Mouse (Mus musculus): ENCODE measurements around the gene Pirb.
"Not testable (repeated sequence)": the region's sequence is repeated elsewhere in the genome, so short reads cannot be mapped to it uniquely, and the experiment has no call there.

Gene Pirb

DNA sequence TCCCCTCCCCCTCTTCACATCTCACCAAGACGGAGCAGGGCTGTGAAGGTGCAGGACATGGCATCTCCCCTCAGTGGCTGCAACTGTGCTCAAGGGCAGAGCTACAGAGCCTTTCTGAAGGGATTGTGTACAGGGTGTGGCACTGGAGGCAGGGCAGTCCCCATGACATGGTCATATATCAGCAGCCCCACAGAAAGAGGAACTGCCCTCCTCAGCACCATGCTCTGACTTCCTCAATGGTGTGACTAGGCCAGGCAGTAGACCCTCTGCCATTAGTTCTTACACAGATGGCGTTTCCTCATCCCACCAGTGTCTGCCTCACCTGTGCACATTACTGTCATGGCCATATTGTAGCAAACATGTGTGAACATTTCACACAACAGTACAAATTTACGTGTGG, at the start of gene Pirb:
Gene Pirb (minus strand): TSS at position 124 of the 400 bp plus-strand sequence.
- not testable (repeated sequence) for DNase-seq (ENCODE audit: low read depth, low spot score)

DNA sequence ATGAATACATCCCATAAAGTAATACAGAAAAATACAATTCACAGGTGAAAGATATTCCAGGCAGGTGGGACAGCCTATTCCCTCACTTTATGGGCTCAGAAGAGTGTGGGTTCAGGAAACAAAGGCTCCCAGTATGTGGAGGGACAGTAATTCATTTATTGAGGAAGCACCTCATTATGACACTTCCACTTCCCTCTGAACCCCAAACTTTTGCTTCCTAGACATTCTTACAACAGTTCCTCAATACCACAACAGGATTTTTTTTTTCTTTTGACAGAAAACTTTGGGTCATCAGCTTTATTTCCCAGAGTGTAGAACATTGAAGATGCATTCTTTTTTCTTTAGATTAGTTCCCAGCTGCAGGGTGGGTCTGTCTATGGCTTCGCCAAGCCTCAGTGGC, 12.5 kb upstream of the Pirb start:
- not testable (repeated sequence) for DNase-seq (ENCODE audit: low read depth, low spot score)

DNA sequence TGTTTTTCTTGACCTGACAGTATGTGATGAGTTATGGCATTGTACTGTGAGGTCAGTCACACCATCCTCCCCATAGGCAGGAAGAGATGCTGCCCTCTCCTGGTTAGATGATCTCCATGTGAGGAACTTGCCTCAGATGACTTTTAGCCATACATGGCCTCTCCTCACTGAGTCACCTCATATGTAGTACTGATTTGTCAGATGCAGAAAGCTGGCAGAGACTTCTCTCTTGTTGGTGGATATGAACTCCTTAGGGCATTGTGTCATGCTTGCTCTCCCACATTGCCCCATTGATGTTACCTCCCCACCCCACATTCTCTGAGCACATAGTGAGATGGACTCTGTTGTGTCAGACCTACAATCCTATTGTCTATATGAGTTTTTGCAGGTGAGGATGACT, 5.3 kb upstream of the Pirb start:
- DNase-seq (ENCODE audit: low read depth, low spot score) = not testable (repeated sequence)

DNA sequence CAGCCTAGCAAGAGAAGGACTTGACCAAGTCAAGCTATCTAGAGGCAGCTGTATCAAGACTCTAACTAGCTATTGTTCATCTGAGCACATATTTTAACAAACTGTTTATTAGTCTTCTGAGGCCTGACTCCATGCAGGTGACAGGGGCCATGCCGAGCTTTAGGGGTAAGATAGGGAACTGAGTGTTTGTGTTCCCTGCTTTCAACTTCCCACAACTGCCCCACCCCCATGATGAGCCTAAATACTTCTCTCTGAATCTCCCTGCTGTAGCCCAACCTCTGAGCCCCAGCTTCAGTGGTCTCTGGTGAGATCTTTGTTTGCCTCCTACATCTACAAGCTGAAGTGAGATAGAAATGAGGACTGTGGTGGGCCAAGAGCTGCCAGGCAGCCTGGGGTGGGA, 4.9 kb downstream of the Pirb start:
- DNase-seq (ENCODE audit: low read depth, low spot score) = no peak

DNA sequence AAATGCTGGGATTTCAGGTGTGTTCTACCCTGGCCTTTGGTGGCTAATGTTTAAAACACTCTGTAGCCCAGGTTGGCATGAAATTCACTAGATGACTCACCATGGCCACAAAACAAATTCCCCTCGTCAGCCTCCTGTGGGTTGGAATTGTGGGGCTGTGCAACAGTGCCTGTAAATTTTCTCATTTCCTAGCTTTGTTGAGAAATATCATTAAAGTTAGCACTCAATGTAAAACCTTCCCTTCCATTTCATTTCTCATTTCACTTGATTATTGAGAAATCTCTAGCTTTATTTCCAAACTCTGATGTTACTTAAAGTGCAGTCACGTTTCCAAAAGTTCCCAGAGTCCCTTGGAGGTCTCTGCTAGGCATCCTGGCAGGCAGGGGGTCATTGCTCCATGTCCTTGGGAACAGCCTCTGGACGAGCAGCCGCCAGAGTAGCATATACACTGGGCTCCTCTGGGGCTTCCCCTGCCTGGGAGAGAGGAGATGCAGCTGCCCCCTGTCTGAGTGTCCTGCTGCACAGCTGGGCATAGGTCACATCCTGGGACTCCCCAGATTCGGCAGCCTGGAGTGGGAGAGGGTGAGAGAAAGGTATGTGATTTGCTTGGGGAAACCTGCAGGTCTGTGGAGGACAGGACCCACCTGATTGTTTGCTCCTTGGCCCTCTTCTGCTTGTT, 7.8 kb downstream of the Pirb start:
- no peak for DNase-seq (ENCODE audit: low read depth, low spot score)

DNA sequence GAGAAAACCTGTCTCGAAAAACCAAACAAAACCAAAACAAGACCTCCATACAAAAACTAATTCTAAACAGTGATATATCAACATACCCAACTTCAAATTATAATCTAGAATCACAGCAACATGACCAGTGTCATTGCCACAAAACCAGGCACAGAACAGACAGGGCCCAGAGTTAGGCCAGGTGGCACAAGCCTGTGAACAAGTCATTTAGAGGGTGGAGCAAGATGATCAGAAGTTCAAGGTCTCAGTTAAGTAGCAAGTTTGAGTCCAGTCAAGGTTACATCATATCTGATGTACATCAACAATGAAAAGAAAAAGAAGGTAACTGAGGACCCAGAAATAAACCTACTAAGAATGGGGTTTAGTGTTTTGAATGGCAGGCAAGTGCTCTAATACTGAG, 11.2 kb downstream of the Pirb start:
- no peak for DNase-seq (ENCODE audit: low read depth, low spot score)

DNA sequence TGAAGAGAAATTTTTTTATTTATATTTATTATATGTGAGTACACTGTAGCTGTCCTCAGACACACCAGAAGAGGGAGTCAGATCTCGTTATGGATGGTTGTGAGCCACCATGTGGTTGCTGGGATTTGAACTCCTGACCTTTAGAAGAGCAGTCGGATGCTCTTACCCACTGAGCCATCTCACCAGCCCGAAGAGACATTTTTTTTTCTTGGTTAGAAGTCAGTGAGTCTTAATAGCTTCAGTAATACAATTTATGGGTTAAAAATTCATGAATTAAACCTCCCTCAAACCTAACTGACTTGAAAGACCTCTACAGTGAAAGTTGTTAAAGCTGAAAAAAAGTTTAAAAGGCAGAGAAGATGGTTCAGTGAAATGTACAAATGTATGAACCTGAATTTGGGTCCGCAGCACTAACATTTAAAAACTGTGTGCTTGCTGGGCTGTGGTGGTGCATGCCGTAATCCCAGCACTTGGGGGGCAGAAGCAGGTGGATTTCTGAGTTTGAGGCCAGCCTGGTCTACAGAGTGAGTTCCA, 11.7 kb downstream of the Pirb start:
- not testable (repeated sequence) for DNase-seq (ENCODE audit: low read depth, low spot score)

DNA sequence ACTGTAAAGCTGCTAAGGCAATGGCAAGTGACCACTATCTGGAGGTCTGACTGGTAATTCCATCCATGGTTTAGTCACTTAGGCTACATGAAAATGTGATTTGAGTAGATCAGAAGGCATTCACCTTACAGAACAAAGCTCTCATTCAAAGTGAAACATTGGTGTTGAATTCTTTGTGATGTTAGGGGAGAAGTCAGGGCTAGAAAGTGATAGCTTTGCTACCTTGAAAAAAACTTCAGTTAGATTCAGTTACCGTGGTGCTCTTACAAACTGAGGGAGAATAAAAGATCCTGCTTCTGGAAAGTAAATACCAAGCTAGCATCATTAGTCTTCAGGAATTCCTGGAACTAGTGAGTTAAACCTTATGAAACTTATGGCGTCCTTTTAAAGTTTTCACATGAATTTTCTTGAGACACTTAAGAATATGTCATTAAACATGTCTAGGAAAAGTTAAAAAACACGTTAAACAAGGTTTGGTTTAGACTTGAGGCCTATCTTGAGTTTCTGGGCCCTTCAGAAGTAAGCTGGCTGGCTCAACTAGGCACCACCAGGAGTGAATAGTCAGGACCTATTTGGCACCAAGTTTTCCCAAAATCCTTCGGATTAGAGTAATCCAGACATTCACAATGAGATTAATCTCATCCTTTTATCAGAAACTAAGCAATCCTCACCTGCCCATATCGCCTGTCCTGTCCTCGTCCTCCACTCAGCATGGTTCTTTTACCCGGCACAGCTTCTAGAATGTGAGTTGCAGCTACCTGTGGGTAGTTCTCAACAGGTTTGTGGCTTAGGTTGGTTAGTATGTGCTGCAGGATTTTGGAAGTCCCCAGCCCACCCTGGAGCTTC, 12.4 kb downstream of the Pirb start:
- no peak for DNase-seq (ENCODE audit: low read depth, low spot score)

DNA sequence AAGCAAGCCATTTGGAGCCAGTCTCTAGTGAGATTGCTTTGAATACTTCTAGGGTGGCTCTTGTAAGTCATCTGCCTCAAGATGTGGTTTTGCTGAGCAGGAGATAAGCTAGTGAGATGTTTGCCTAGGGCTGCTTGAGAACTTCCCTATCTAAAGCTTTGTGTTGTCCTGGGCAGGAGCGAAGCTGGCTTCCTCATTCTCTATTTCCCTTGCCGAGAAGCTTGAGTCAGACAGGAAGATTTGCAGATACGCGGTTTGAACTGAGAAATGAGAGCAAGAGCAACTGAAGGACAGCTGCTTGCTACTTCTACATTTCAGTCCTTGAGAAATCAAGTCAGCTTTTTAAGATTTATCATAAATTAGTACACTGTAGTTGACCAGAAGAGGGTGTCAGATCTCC, 13.2 kb downstream of the Pirb start:
- peak; percentile 31 for DNase-seq (ENCODE audit: low read depth, low spot score)

DNA sequence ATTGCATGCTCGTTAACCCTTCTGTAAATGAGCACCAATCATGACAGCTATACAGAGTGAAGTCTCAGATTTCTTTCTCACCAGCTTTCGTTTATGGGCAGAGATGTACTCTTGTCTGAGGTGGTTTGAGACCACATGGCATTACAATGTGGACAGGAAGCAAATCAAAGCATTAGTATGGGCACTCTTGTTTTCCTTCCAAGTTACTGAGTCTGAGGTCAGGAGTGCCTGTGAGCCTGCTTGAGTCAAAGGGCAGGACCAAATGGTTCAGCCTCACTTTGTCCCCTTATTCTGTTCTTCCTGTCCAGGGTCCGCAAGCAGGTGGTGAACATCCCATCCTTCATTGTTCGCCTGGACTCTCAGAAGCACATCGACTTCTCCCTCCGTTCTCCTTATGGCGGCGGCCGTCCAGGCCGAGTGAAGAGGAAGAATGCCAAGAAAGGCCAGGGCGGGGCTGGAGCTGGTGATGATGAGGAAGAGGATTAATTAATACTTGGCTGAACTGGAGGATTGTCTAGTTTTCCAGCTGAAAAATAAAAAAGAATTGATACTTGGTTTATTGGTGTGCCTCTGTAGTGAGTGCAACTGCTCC, 13.8 kb downstream of the Pirb start:
- DNase-seq (ENCODE audit: low read depth, low spot score) = no peak

DNA sequence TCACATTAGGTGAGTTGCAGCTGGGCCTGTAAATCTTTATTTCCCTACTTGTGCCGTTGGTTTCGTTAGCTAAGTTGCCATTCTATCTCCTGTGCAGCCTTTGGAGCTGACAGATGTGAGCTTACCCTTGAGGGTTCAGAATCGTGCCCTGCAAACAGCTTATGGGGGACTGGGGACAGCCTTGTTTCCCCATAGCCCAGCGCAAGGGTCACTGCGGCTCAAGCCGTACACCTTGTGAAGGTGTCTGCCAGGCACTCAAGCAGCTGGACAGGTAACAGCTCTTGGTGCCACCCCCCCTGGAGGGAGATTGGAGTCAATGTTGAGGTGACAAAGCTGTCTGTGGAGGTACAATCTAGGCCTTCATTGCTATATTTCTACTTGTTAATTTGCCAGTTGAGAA, 14.3 kb downstream of the Pirb start:
- no peak for DNase-seq (ENCODE audit: low read depth, low spot score)

DNA sequence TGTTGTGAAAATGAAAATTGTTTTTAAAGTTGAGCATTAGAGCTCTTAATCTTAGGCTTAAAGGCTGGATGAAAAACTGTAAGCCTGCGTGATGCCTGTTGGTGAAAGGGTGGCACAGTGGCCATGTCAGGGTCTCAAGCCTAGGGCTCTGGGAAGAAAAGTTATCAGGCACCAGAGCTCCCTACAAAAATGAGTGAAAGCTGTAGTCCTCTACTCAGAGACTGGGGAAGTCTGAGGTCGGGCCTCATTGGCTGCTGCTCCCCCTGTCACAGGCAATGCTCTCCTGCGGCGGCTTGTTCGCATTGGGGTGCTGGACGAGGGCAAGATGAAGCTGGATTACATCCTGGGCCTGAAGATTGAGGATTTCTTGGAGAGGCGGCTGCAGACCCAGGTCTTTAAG, 14.7 kb downstream of the Pirb start:
- not testable (repeated sequence) for DNase-seq (ENCODE audit: low read depth, low spot score)

DNA sequence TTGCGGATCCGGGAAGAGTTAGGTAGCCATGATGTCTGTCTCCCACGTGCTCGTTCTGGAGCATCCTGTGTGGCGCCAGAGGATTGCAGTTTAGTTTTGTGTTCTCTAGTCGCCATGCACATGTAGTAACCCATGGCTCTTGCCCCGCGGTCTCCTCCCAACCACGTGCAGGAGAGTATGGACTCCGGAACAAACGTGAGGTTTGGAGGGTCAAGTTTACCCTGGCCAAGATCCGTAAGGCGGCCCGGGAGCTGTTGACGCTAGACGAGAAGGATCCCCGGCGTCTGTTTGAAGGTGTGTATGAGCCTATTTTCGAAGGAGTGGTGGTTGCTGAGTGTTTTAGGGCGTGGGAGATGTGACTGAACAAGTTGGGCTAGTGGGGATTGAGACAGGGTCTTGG, 15.7 kb downstream of the Pirb start:
- DNase-seq (ENCODE audit: low read depth, low spot score) = no peak

DNA sequence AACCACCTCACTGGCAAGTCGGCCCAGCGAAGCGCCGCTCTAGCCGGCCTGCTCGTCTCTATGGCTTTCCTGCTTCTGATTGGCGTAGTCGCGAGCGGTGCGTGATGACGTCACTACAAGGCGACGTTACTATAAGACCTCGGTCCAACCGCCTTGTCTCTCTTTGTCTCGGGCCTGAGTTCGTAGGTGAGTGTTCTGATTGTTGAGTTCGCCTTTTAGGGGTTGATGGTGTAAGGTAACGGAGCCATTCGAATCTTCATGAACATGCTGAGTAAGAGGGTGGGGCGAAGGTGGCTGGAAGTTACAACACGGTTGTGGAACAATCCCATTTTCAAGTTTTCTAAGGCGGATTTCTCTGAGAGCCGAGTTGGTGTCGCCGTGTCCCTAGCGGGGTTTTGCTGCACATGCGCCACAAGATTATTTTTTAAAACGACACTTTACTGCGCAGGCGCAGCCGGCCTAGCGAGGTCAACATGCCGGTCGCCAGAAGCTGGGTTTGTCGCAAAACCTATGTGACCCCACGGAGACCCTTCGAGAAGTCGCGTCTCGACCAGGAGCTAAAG, 16.2 kb downstream of the Pirb start, which contains the start of gene Rps9:
Gene Rps9 (plus strand): TSS at position 115 of the 563 bp plus-strand sequence.
- peak; percentile 98 for DNase-seq (ENCODE audit: low read depth, low spot score)

DNA sequence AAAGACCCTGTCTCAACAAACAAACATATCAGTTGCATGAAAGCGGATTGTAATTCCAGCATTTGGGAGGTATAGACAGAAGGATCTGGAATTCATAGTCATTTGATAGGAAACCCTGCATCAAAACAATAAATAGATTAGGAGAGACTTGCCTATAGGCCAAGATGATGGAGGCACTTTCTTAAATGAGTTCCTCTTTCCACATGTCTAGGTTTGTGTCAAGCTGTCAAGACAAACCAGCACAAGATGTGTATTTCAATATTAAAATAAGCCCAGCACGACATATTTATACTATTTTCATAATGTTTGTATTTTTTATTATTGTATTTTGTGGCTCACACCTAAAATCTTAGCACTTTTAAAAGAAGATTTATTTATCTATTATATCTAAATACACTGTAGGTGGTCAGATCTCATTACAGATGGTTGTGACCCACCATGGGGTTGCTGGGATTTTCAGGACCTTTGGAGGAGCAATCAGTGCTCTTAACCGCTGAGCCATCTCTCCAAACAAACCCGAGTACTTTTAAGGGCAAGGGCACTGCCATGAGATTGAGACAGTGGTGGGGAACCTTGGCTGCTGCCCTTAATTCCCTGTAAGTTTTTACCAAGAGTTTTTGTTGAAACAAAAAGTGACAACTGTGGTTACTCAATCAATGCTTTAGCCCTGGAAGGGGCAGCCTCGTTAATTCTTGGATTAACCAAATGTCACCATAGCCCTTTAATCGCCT, 16.9 kb downstream of the Pirb start:
- no peak for DNase-seq (ENCODE audit: low read depth, low spot score)

DNA sequence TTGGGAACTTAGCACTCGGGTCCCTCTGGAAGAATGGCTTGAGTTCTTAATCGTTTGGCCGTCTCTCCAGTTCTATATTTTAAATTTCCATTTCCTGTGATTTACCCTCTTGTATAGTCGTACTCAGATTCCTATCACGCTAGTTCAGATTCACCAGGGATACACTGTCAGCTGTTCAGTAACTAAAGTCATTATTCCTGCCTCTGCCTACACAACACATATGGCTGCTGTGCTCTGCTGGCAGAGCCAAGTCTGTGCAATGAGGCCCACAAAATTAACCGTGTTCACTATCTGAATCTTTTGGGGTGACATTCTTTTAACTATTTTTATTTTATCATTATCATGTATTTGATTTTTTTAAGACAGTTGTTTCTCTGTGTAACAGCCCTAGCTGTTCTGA, 21.7 kb downstream of the Pirb start:
- peak; percentile 47 for DNase-seq (ENCODE audit: low read depth, low spot score)

DNA sequence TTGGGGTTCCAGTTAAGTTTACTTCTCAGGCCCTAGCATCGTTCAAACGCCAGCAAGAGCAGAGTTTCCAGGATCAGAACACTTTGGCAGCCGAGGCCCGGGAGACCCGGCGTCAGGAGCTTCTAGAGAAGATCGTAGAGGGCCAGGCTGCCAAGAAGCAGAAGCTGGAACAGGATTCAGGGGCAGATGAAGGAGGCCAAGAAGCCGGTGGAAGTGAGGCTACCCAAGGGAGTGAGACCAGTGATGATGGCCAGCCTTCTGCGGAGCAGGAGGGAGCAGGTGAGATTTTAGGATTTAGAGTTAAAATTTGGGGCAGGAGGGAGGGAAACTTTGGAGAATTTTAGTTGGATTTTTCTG, 25.3 kb downstream of the Pirb start:
- DNase-seq (ENCODE audit: low read depth, low spot score) = not testable (repeated sequence)

DNA sequence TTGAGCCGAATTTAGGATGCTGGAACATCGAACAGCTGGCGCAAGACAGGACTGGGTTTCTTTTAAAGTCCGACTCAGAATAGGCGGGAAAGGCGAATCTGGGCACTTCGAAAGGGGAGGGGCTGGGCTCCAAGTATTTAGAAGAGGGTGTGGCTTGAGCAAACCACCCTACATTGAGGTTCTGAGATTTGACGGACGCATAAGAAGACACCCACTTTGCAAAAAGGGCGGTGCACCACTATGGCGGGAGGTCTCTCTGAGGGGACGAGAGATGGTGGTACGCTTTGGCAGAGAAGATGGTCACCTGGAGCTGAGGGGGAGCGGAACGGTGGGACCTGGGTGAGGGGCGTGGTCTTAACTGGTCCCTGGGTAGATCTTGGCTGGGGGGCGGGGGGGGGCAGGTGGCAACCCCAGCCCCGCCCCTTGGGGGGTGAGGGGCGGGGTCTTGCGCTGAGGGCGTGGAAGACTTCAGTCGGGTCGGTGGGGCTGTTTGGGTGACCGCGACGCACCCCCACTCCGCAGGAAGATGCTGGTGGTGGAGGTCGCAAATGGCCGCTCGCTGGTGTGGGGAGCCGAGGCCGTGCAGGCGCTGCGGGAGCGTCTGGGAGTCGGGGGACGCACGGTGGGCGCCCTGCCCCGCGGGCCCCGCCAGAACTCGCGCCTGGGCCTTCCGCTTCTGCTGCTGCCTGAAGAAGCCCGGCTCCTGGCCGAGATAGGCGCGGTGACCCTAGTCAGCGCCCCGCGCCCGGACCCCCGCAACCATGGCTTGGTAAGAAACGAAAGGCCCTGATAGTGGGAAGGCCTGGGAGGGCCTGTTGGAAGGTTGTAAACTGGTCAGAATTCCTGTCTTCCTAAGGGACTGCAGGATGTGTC, 25.9 kb downstream of the Pirb start:
- peak; percentile 63 for DNase-seq (ENCODE audit: low read depth, low spot score)

DNA sequence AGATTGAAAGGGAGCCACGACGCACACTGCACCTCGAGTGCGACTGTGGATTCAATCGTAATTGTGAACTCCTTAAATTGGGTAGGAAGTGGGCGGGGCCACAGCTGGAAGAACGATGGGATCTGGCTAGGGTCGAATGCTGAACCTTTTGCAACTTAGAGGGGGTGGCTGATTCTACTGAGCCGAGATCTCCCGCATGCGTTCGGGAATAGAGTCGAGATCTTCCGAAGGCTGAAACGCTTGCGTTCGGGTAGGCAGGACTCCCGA, 26.4 kb downstream of the Pirb start:
- DNase-seq (ENCODE audit: low read depth, low spot score) = no peak

DNA sequence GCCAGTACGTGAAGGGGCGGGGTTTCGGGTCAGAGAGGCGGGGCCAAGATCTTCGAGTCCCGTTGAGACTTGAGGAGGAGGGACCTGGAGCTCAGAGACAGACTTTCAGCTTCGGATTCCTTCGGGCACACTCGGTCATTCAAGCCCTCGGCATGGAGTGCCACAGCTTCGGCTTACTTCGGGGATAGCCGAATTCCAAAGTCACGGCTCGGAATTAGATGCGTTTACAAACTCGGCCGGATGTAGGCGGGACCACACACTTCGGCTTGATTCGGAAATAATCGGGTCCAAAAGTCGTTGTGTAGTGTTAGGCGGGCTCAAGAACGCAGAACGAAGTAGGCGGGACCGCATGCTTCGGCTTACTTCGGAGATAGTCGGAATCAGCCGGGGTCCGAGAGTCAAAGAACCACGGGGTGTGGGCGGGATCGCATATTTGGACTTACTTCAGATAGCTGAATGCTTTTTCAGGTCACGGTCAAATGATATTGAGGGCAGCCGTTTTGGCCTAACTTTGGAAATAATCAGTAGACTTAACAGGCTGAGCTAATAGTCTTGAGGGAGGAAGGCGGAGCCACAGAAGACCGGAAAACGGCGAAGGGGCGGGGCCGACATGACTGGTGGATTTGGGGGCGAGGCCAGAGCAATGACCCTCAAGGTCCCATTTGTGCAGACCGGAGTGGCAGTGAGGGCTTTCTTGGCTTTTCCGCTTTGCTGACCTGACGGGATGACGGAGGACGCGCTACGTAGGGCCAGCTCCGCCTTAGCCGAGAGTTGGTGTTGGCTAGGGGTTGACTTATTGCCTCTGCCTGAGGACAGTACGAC, 27.0 kb downstream of the Pirb start, which contains the start of gene Mboat7:
Gene Mboat7 (minus strand): TSS at position 537 of the 822 bp plus-strand sequence.
- DNase-seq (ENCODE audit: low read depth, low spot score) = peak; percentile 99
